In the genomic region with DNA sequence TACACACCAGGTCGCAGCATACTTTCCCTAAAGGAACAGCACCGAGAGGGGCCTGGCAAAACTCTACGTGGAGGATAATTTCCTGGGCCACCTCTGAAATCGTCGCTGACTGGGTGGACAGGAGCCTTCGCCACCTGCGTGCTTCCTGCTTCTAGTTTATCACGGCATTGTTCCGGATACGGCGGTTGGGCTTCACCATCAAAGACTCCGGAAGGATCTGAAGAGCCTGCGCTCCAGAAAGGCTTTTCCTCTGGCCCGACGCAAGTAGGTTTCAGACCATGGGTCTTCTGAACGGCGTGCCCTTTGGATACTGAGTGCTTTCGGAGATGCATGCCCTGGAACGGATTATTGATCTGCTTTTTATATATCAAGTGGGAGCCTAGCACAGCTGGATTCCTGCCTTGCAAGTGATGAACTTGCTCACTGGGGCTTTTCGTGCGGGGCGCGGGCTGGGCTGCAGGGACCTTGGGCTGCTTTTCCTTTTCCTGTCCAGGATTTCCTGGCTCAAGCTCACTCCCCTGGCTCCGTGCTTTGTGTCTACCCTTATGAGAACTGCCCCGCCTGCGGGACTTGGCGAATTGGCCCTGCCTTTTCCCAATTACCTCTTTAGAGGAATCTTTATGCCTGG, we compare ENCODE assay signal across 8 mouse cellular contexts. TPM values are rescaled to one million over a fixed set of nuclear protein-coding genes. Genes with fewer than 3 reads are reported as not detected.
A peak's percentile ranks its signal among the peaks of the same experiment; 100 is the strongest.
DNase-seq lines count a peak whose midpoint lies in the region; ATAC-seq lines count a peak whose summit lies in the region.

No protein-coding gene starts in this region.

- H3K9ac ChIP-seq in kidney, embryonic 14.5 days (ENCODE audit: low read depth, low read length), result no peak overlapping the region
- no peak overlapping the region for H3K9ac ChIP-seq in midbrain, embryonic 15.5 days

- DNase-seq in CD4-positive helper T cell, adult 2 months (ENCODE audit: low read depth, low spot score), result peak; percentile 78
- peak; percentile 84 for DNase-seq in heart, adult 8-10 months (ENCODE audit: low spot score)
- peak; percentile 79 for DNase-seq in lung, postnatal 10 days
- DNase-seq in thymus, postnatal 10 days (ENCODE audit: low spot score in 2 of 2), result peak; percentile 48 to 51

- H3K36me3 ChIP-seq in kidney, embryonic 14.5 days (ENCODE audit: control insufficient read depth, insufficient read depth, low read length), result no peaks in the 10 kb centered on the region
- no peaks in the 10 kb centered on the region for H3K36me3 ChIP-seq in midbrain, embryonic 15.5 days (replicated peaks)

- H3K27me3 ChIP-seq in kidney, embryonic 14.5 days (ENCODE audit: control insufficient read depth, insufficient read depth, low read length), result no peaks in the 10 kb centered on the region
- no peaks in the 10 kb centered on the region for H3K27me3 ChIP-seq in midbrain, embryonic 15.5 days (replicated peaks)

- peak overlapping the region; percentile 32 for H3K4me2 ChIP-seq in kidney, embryonic 14.5 days (replicated peaks; ENCODE audit: low read depth, low read length)
- no peak overlapping the region for H3K4me2 ChIP-seq in midbrain, embryonic 15.5 days

- no peak overlapping the region; the same call in 1 of the 2 replicates for H3K4me3 ChIP-seq in kidney, embryonic 14.5 days (ENCODE audit: low read length)
- no peak overlapping the region for H3K4me3 ChIP-seq in midbrain, embryonic 15.5 days

- WGBS in kidney, embryonic 14.5 days, result 54% methylated on average over 27 of the region's 27 CpGs
- 65% methylated on average over 27 of the region's 27 CpGs for WGBS in midbrain, embryonic 15.5 days

- H3K27ac ChIP-seq in kidney, embryonic 14.5 days (ENCODE audit: low read depth, low read length), result peak overlapping the region; percentile 30; the same call in 1 of the 2 replicates
- no peak overlapping the region for H3K27ac ChIP-seq in midbrain, embryonic 15.5 days

- H3K9me3 ChIP-seq in kidney, embryonic 14.5 days (ENCODE audit: control insufficient read depth, low read length), result no peaks in the 10 kb centered on the region
- H3K9me3 ChIP-seq in midbrain, embryonic 15.5 days, result no peaks in the 10 kb centered on the region

- peak; percentile 94 for ATAC-seq in activated CD4-positive, CD25-positive, alpha-beta regulatory T cell, adult 4 months
- 0 out of 2 replicates have a peak, but pooled peaks have one; percentile 24 for ATAC-seq in kidney, embryonic 14.5 days (ENCODE audit: low FRiP score, low TSS enrichment)
- ATAC-seq in cerebellum, adult (ENCODE audit: insufficient number of reproducible peaks, low FRiP score, low TSS enrichment), result no peak
- ATAC-seq in midbrain, embryonic 15.5 days (replicated peaks), result no peak

- H3K4me1 ChIP-seq in kidney, embryonic 14.5 days (ENCODE audit: control insufficient read depth, insufficient read depth, low read length), result 0 out of 2 replicates have a peak, but pooled peaks cover 3% of the 10 kb centered on the region
- H3K4me1 ChIP-seq in midbrain, embryonic 15.5 days, result no peaks in the 10 kb centered on the region

RNA-seq across cellular contexts. Expression of a gene that starts 14.1 kb away (rescaled TPM):
- 10 to 100 TPM; 91.8 to 100.0 TPM for polyA plus RNA-seq in activated CD4-positive, CD25-positive, alpha-beta regulatory T cell, adult 4 months (2017; shearing (Covaris generic))
- 10 to 100 TPM; 39.1 to 52.9 (median 45.5) TPM for total RNA-seq in heart, adult 8-10 months (2022)
- polyA plus RNA-seq in kidney, embryonic 14.5 days (2014; fragmentation: Nextera tagmentation; extraction: Ambion mirVana), result 101 and 138 TPM in 2 replicates
- 83.7 and 88.1 TPM in 2 replicates for polyA plus RNA-seq in midbrain, embryonic 15.5 days (2015; fragmentation: Nextera tagmentation; extraction: Ambion mirVana)

Comparison
In these comparisons a context has a peak if more than half of its experiments do, and no peak if none do; other contexts are left out.
1. ATAC-seq: peak in activated CD4-positive, CD25-positive, alpha-beta regulatory T cell, adult 4 months (single experiment) and kidney, embryonic 14.5 days (single experiment); none in cerebellum, adult (single experiment) and midbrain, embryonic 15.5 days (single experiment).
2. Peak in every context shown above with its lines, with median percentiles within 50 percentile points of each other: DNase-seq.